ENCODE assay signal across 8 mouse cellular contexts in genomic region chr2:178413081-178413480, GRCm38 (mm10). TPM values are rescaled to one million over a fixed set of nuclear protein-coding genes. Genes with fewer than 3 reads are reported as not detected.
DNase-seq lines count a peak whose midpoint lies in the region; ATAC-seq and TF ChIP-seq lines count a peak whose summit lies in the region.

No protein-coding gene starts in this region.

- peaks cover 15% of the 10 kb centered on the region for H3K27me3 ChIP-seq in kidney, embryonic 15.5 days
- peaks cover 57% of the 10 kb centered on the region for H3K27me3 ChIP-seq in embryonic facial prominence, embryonic 10.5 days (replicated peaks; ENCODE audit: low read depth, poor library complexity, severe bottlenecking)
- no peaks in the 10 kb centered on the region for H3K27me3 ChIP-seq in hindbrain, embryonic 14.5 days (ENCODE audit: control insufficient read depth, insufficient read depth, low read length)
- H3K27me3 ChIP-seq in midbrain, postnatal 0 days (ENCODE audit: insufficient read depth, low read length), result 0 out of 2 replicates have a peak, but pooled peaks cover 4% of the 10 kb centered on the region

- peak overlapping the region; percentile 98 for H3K4me2 ChIP-seq in kidney, embryonic 15.5 days
- H3K4me2 ChIP-seq in hindbrain, embryonic 14.5 days (replicated peaks), result peak overlapping the region; percentile 97
- peak overlapping the region; percentile 99 for H3K4me2 ChIP-seq in midbrain, postnatal 0 days (ENCODE audit: low read depth, low read length, poor library complexity, severe bottlenecking)

- no peak overlapping the region for H3K9ac ChIP-seq in kidney, embryonic 15.5 days
- H3K9ac ChIP-seq in hindbrain, embryonic 14.5 days, result no peak overlapping the region
- H3K9ac ChIP-seq in midbrain, postnatal 0 days (replicated peaks; ENCODE audit: low read length, poor library complexity, severe bottlenecking), result no peak overlapping the region; the same call in 1 of the 2 replicates

- no peak for ATAC-seq in kidney, embryonic 15.5 days (replicated peaks; ENCODE audit: low FRiP score)
- no peak for ATAC-seq in hindbrain, embryonic 14.5 days (ENCODE audit: low FRiP score)
- 0 out of 2 replicates have a peak, but pooled peaks have one; percentile 1 for ATAC-seq in midbrain, postnatal 0 days (ENCODE audit: low FRiP score)

- H3K9me3 ChIP-seq in kidney, embryonic 15.5 days (replicated peaks), result no peaks in the 10 kb centered on the region
- no peaks in the 10 kb centered on the region for H3K9me3 ChIP-seq in embryonic facial prominence, embryonic 10.5 days
- no peaks in the 10 kb centered on the region for H3K9me3 ChIP-seq in hindbrain, embryonic 14.5 days (ENCODE audit: control insufficient read depth, low read length)
- H3K9me3 ChIP-seq in midbrain, postnatal 0 days (ENCODE audit: low read length), result no peaks in the 10 kb centered on the region

- H3K27ac ChIP-seq in kidney, embryonic 15.5 days, result no peak overlapping the region
- no peak overlapping the region for H3K27ac ChIP-seq in embryonic facial prominence, embryonic 10.5 days (replicated peaks)
- no peak overlapping the region for H3K27ac ChIP-seq in hindbrain, embryonic 14.5 days
- no peak overlapping the region for H3K27ac ChIP-seq in midbrain, postnatal 0 days (ENCODE audit: low read depth, low read length)

- peak overlapping the region; percentile 76 for H3K4me3 ChIP-seq in kidney, embryonic 15.5 days (replicated peaks)
- H3K4me3 ChIP-seq in embryonic facial prominence, embryonic 10.5 days, result peak overlapping the region; percentile 78; the same call in 1 of the 2 replicates
- H3K4me3 ChIP-seq in hindbrain, embryonic 14.5 days (replicated peaks; ENCODE audit: low read length), result peak overlapping the region; percentile 53
- peak overlapping the region; percentile 68 for H3K4me3 ChIP-seq in midbrain, postnatal 0 days (ENCODE audit: low read depth, low read length)

- DNase-seq in kidney, postnatal 25 days, result no peak
- no peak for DNase-seq in embryonic facial prominence, embryonic 10.5 days (ENCODE audit: low spot score)
- no peak for DNase-seq in hindbrain, embryonic 14.5 days (ENCODE audit: low spot score)
- no peak for DNase-seq in midbrain, postnatal 0 days (ENCODE audit: low spot score)
- DNase-seq in natural killer cell, adult 2 months (ENCODE audit: low spot score in 2 of 2), result no peak
- no peak for DNase-seq in cerebellum, adult 8-10 months
- no peak for DNase-seq in adrenal gland, postnatal 10 days

- H3K4me1 ChIP-seq in kidney, embryonic 15.5 days, result peaks cover 37% of the 10 kb centered on the region
- peaks cover 29% of the 10 kb centered on the region for H3K4me1 ChIP-seq in embryonic facial prominence, embryonic 10.5 days
- H3K4me1 ChIP-seq in hindbrain, embryonic 14.5 days (replicated peaks; ENCODE audit: control insufficient read depth, insufficient read depth, low read length), result peaks cover 16% of the 10 kb centered on the region; the same call in 1 of the 2 replicates
- H3K4me1 ChIP-seq in midbrain, postnatal 0 days (ENCODE audit: insufficient read depth, low read length), result peaks cover 11% of the 10 kb centered on the region; the same call in 1 of the 2 replicates

- H3K36me3 ChIP-seq in kidney, embryonic 15.5 days, result peaks cover 4% of the 10 kb centered on the region
- peaks cover 3% of the 10 kb centered on the region for H3K36me3 ChIP-seq in embryonic facial prominence, embryonic 10.5 days (replicated peaks)
- 0 out of 2 replicates have a peak, but pooled peaks cover 3% of the 10 kb centered on the region for H3K36me3 ChIP-seq in hindbrain, embryonic 14.5 days (replicated peaks; ENCODE audit: control insufficient read depth, insufficient read depth)
- peaks cover 6% of the 10 kb centered on the region; the same call in 1 of the 2 replicates for H3K36me3 ChIP-seq in midbrain, postnatal 0 days (ENCODE audit: insufficient read depth, low read length)

- 58% methylated on average over 13 of the region's 13 CpGs for WGBS in kidney, embryonic 15.5 days
- WGBS in embryonic facial prominence, embryonic 10.5 days, result 61% methylated on average over 13 of the region's 13 CpGs
- 55% methylated on average over 13 of the region's 13 CpGs for WGBS in hindbrain, embryonic 14.5 days
- WGBS in midbrain, postnatal 0 days, result 69% methylated on average over 13 of the region's 13 CpGs

- TF ChIP-seq CTCF in midbrain, postnatal 0 days (IDR thresholded peaks at IDR 0.05), result no peak

RNA-seq across cellular contexts. Expression of gene Ppp1r3d, which starts 1.2 kb away (rescaled TPM):
- polyA plus RNA-seq in kidney, embryonic 15.5 days (2015; fragmentation: Nextera tagmentation; extraction: Ambion mirVana), result 2.4 and 2.9 TPM in 2 replicates
- 1.8 and 1.9 TPM in 2 replicates for polyA plus RNA-seq in embryonic facial prominence, embryonic 10.5 days (2016; fragmentation: Nextera tagmentation; extraction: Ambion mirVana)
- 5.0 and 7.0 TPM in 2 replicates for polyA plus RNA-seq in hindbrain, embryonic 14.5 days (2014; fragmentation: Nextera tagmentation; extraction: Ambion mirVana)
- total RNA-seq in midbrain, postnatal 0 days (2014; rRNA removed), result 11.3 and 16.6 TPM in 2 replicates
- 4.6 TPM in 2 replicates for polyA plus RNA-seq in midbrain, postnatal 0 days (2015; fragmentation: Nextera tagmentation; extraction: Ambion mirVana)
- 10 to 100 TPM; 12.9 to 14.3 TPM for total RNA-seq in adrenal gland, postnatal 10 days (2021)

RNA-seq across cellular contexts. Expression of gene Fam217b, which starts 1.2 kb away (rescaled TPM):
- 4.1 and 5.5 TPM in 2 replicates for polyA plus RNA-seq in kidney, embryonic 15.5 days (2015; fragmentation: Nextera tagmentation; extraction: Ambion mirVana)
- 3.4 and 4.7 TPM in 2 replicates for polyA plus RNA-seq in embryonic facial prominence, embryonic 10.5 days (2016; fragmentation: Nextera tagmentation; extraction: Ambion mirVana)
- 15.1 and 17.1 TPM in 2 replicates for polyA plus RNA-seq in hindbrain, embryonic 14.5 days (2014; fragmentation: Nextera tagmentation; extraction: Ambion mirVana)
- 24.1 and 25.8 TPM in 2 replicates for total RNA-seq in midbrain, postnatal 0 days (2014; rRNA removed)
- 26.4 and 28.1 TPM in 2 replicates for polyA plus RNA-seq in midbrain, postnatal 0 days (2015; fragmentation: Nextera tagmentation; extraction: Ambion mirVana)
- 1 to 10 TPM; 7.8 to 8.8 TPM for total RNA-seq in adrenal gland, postnatal 10 days (2021)

RNA-seq across cellular contexts. Expression of gene Sycp2, which starts 5.6 kb away (rescaled TPM):
- polyA plus RNA-seq in kidney, embryonic 15.5 days (2015; fragmentation: Nextera tagmentation; extraction: Ambion mirVana), result 0.04 and 0.17 TPM in 2 replicates
- 0.05 TPM in 1 of 2 replicates, not detected in the other for polyA plus RNA-seq in embryonic facial prominence, embryonic 10.5 days (2016; fragmentation: Nextera tagmentation; extraction: Ambion mirVana)
- 0.31 and 0.41 TPM in 2 replicates for polyA plus RNA-seq in hindbrain, embryonic 14.5 days (2014; fragmentation: Nextera tagmentation; extraction: Ambion mirVana)
- total RNA-seq in midbrain, postnatal 0 days (2014; rRNA removed), result 0.44 and 0.52 TPM in 2 replicates
- 0.36 and 0.44 TPM in 2 replicates for polyA plus RNA-seq in midbrain, postnatal 0 days (2015; fragmentation: Nextera tagmentation; extraction: Ambion mirVana)
- total RNA-seq in adrenal gland, postnatal 10 days (2021), result under 1 TPM; 0.39 TPM

RNA-seq across cellular contexts. Expression of gene Cdh26, which starts 17.2 kb away (rescaled TPM):
- polyA plus RNA-seq in kidney, embryonic 15.5 days (2015; fragmentation: Nextera tagmentation; extraction: Ambion mirVana), result 0.70 and 1.2 TPM in 2 replicates
- 0.19 TPM in 1 of 2 replicates, not detected in the other for polyA plus RNA-seq in embryonic facial prominence, embryonic 10.5 days (2016; fragmentation: Nextera tagmentation; extraction: Ambion mirVana)
- 0.16 and 0.21 TPM in 2 replicates for polyA plus RNA-seq in hindbrain, embryonic 14.5 days (2014; fragmentation: Nextera tagmentation; extraction: Ambion mirVana)
- total RNA-seq in midbrain, postnatal 0 days (2014; rRNA removed), result 0.49 and 11.5 TPM in 2 replicates
- 0.29 and 0.32 TPM in 2 replicates for polyA plus RNA-seq in midbrain, postnatal 0 days (2015; fragmentation: Nextera tagmentation; extraction: Ambion mirVana)
- total RNA-seq in adrenal gland, postnatal 10 days (2021), result under 1 TPM in 1 of 2 experiments, not detected in 1; 0.12 TPM
